Mouse (Mus musculus) kidney, embryonic 15.5 days (tissue): Measurements from ENCODE around the gene Asrgl1. TPM values are rescaled to one million over a fixed set of nuclear protein-coding genes. Genes with fewer than 3 reads are reported as not detected.

ENCODE experiments used
- ATAC-seq: fragments of 200-750 bp; cut with Nextera tagmentation; replicated peaks from 2 replicates; pipeline ENCODE4 v1.8.0; 2017; ENCODE audit warnings: moderate TSS enrichment; ENCODE audit not compliant: low FRiP score
- H3K27ac ChIP-seq: fragments of 300-500 bp; sonication (generic); 2 replicates; pipeline ENCODE4 v1.5.1; 2015; ENCODE audit warnings: mild to moderate bottlenecking, inconsistent platforms
- H3K27me3 ChIP-seq: fragments of 300-500 bp; sonication (generic); 2 replicates; pipeline ENCODE4 v1.6.1; 2015; ENCODE audit warnings: inconsistent platforms
- H3K36me3 ChIP-seq: fragments of 300-500 bp; sonication (generic); 2 replicates; pipeline ENCODE4 v1.6.1; 2015; ENCODE audit warnings: inconsistent platforms
- H3K4me1 ChIP-seq: fragments of 300-500 bp; sonication (generic); 2 replicates; pipeline ENCODE4 v1.6.1; 2015; ENCODE audit warnings: inconsistent platforms
- H3K4me2 ChIP-seq: fragments of 300-500 bp; sonication (generic); 2 replicates; pipeline ENCODE4 v1.6.1; 2015; ENCODE audit warnings: moderate library complexity, mild to moderate bottlenecking, inconsistent platforms
- H3K4me3 ChIP-seq: fragments of 300-500 bp; sonication (generic); replicated peaks from 2 replicates; pipeline ENCODE4 v1.5.1; 2015; ENCODE audit warnings: mild to moderate bottlenecking, inconsistent platforms
- H3K9ac ChIP-seq: fragments of 300-500 bp; sonication (generic); 2 replicates; pipeline ENCODE4 v1.6.1; 2015; ENCODE audit warnings: mild to moderate bottlenecking, inconsistent platforms
- H3K9me3 ChIP-seq: fragments of 300-500 bp; sonication (generic); replicated peaks from 2 replicates; pipeline ENCODE4 v1.6.1; 2016; ENCODE audit warnings: inconsistent platforms
- WGBS: fragments of 180-500 bp; shearing (Covaris S2); methylation state at CpG from one replicate; pipeline ENCODE4 v1.1.7; 2015; ENCODE audit warnings: mixed read lengths; 5-methylcytosine and 5-hydroxymethylcytosine counted together
- polyA plus RNA-seq: library from polyadenylated mRNA; unstranded; fragments of >200 nt; fragmentation: Nextera tagmentation; extraction: Ambion mirVana; gene quantifications from 2 replicates; pipeline ENCODE4 v1.2.1, GENCODE M21; 2015

The Asrgl1 gene
- polyA plus RNA-seq, 1 experiment from 2014 or later, result 22.0 TPM

- no peak overlapping the region for H3K9ac ChIP-seq
- ATAC-seq, result no peak
- no peak overlapping the region for H3K4me2 ChIP-seq
- H3K4me1 ChIP-seq, result no peaks in the 10 kb centered on the region
- 95% methylated on average over 3 of the region's 3 CpGs for WGBS
- H3K27me3 ChIP-seq, result no peaks in the 10 kb centered on the region
- no peak overlapping the region for H3K4me3 ChIP-seq
- H3K36me3 ChIP-seq, result peaks cover 2% of the 10 kb centered on the region
- no peak overlapping the region for H3K27ac ChIP-seq
- no peaks in the 10 kb centered on the region for H3K9me3 ChIP-seq
These were observed 15.6 kb downstream of the Asrgl1 start for GRCm38 (mm10) chr19:9119655-9120425.

- Histone ChIP-seq H3K27me3 (no peaks in the 10 kb centered on the region), H3K27ac (no peak overlapping the region), H3K36me3 (peaks cover 16% of the 10 kb centered on the region), H3K9me3 (no peaks in the 10 kb centered on the region), H3K4me3 (no peak overlapping the region), H3K4me1 (no peaks in the 10 kb centered on the region), H3K9ac (no peak overlapping the region), H3K4me2 (no peak overlapping the region)
- no peak for ATAC-seq
- WGBS, result 90% methylated on average over 5 of the region's 5 CpGs
These were observed 18.2 kb downstream of the Asrgl1 start for GRCm38 (mm10) chr19:9117275-9117674.

- Histone ChIP-seq H3K27me3 (no peaks in the 10 kb centered on the region), H3K36me3 (peaks cover 16% of the 10 kb centered on the region), H3K27ac (no peak overlapping the region), H3K4me2 (no peak overlapping the region), H3K9ac (no peak overlapping the region), H3K4me1 (no peaks in the 10 kb centered on the region), H3K9me3 (no peaks in the 10 kb centered on the region), H3K4me3 (no peak overlapping the region)
- ATAC-seq, result no peak
- WGBS, result 68% methylated on average over 4 of the region's 4 CpGs
These were observed 19.2 kb downstream of the Asrgl1 start for GRCm38 (mm10) chr19:9116268-9116667.

GRCm38 (mm10) chr19:9112043-9112442 is 23.4 kb downstream of the Asrgl1 start:
- H3K4me1 ChIP-seq, result peaks cover 6% of the 10 kb centered on the region
- no peaks in the 10 kb centered on the region for H3K27me3 ChIP-seq
- WGBS, result 70% methylated on average over 8 of the region's 8 CpGs
- no peak for ATAC-seq
- H3K9ac ChIP-seq, result no peak overlapping the region
- H3K9me3 ChIP-seq, result no peaks in the 10 kb centered on the region
- H3K4me3 ChIP-seq, result no peak overlapping the region
- no peak overlapping the region for H3K4me2 ChIP-seq
- peaks cover 16% of the 10 kb centered on the region for H3K36me3 ChIP-seq
- no peak overlapping the region for H3K27ac ChIP-seq

- no peak overlapping the region for H3K9ac ChIP-seq
- no peak overlapping the region for H3K27ac ChIP-seq
- ATAC-seq, result peak; percentile 74
- WGBS, result 55% methylated on average over 4 of the region's 4 CpGs
- no peaks in the 10 kb centered on the region for H3K9me3 ChIP-seq
- no peak overlapping the region for H3K4me3 ChIP-seq
- no peaks in the 10 kb centered on the region for H3K27me3 ChIP-seq
- H3K4me1 ChIP-seq, result peaks cover 16% of the 10 kb centered on the region
- peaks cover 16% of the 10 kb centered on the region for H3K36me3 ChIP-seq
- H3K4me2 ChIP-seq, result no peak overlapping the region
These were observed 25.1 kb downstream of the Asrgl1 start for GRCm38 (mm10) chr19:9110182-9110869.

GRCm38 (mm10) chr19:9108536-9108935 is 26.9 kb downstream of the Asrgl1 start:
- H3K4me1 ChIP-seq, result peaks cover 16% of the 10 kb centered on the region

GRCm38 (mm10) chr19:9107379-9107755 is 28.1 kb downstream of the Asrgl1 start:
- Histone ChIP-seq H3K9me3 (no peaks in the 10 kb centered on the region), H3K4me3 (no peak overlapping the region), H3K27me3 (no peaks in the 10 kb centered on the region), H3K9ac (no peak overlapping the region), H3K36me3 (no peaks in the 10 kb centered on the region), H3K4me2 (no peak overlapping the region), H3K27ac (peak overlapping the region; percentile 20; the same call in 1 of the 2 replicates), H3K4me1 (peaks cover 16% of the 10 kb centered on the region)
- 39% methylated on average over 1 of the region's 1 CpGs for WGBS
- no peak for ATAC-seq

More at GRCm38 (mm10) chr19:9108536-9108935, 26.9 kb downstream of the Asrgl1 start:
- Histone ChIP-seq H3K36me3 (peaks cover 7% of the 10 kb centered on the region), H3K4me2 (no peak overlapping the region), H3K9ac (no peak overlapping the region), H3K9me3 (no peaks in the 10 kb centered on the region), H3K27ac (no peak overlapping the region), H3K4me3 (no peak overlapping the region), H3K27me3 (no peaks in the 10 kb centered on the region)
- no peak for ATAC-seq
- 89% methylated on average over 1 of the region's 1 CpGs for WGBS

- no peak overlapping the region for H3K4me2 ChIP-seq
- peak overlapping the region; percentile 20; the same call in 1 of the 2 replicates for H3K27ac ChIP-seq
- H3K4me3 ChIP-seq, result no peak overlapping the region
- no peaks in the 10 kb centered on the region for H3K9me3 ChIP-seq
- 32% methylated on average over 4 of the region's 4 CpGs for WGBS
- no peak overlapping the region for H3K9ac ChIP-seq
- peaks cover 16% of the 10 kb centered on the region for H3K4me1 ChIP-seq
- ATAC-seq, result no peak; the same call in 1 of the 2 replicates
- no peaks in the 10 kb centered on the region for H3K27me3 ChIP-seq
- H3K36me3 ChIP-seq, result no peaks in the 10 kb centered on the region
These were observed 28.6 kb downstream of the Asrgl1 start for GRCm38 (mm10) chr19:9106751-9107378.

GRCm38 (mm10) chr19:9106096-9106495 is 29.3 kb downstream of the Asrgl1 start:
- 65% methylated on average over 5 of the region's 5 CpGs for WGBS
- no peaks in the 10 kb centered on the region for H3K9me3 ChIP-seq
- no peaks in the 10 kb centered on the region for H3K27me3 ChIP-seq
- no peak for ATAC-seq
- peaks cover 16% of the 10 kb centered on the region for H3K4me1 ChIP-seq
- no peak overlapping the region for H3K9ac ChIP-seq
- no peak overlapping the region for H3K4me3 ChIP-seq
- no peaks in the 10 kb centered on the region for H3K36me3 ChIP-seq
- no peak overlapping the region for H3K4me2 ChIP-seq
- peak overlapping the region; percentile 15; the same call in 1 of the 2 replicates for H3K27ac ChIP-seq

GRCm38 (mm10) chr19:9105101-9105685 is 30.2 kb downstream of the Asrgl1 start:
- no peaks in the 10 kb centered on the region for H3K27me3 ChIP-seq
- H3K4me3 ChIP-seq, result no peak overlapping the region
- H3K36me3 ChIP-seq, result no peaks in the 10 kb centered on the region
- H3K9ac ChIP-seq, result no peak overlapping the region
- WGBS, result 73% methylated on average over 3 of the region's 3 CpGs
- H3K27ac ChIP-seq, result no peak overlapping the region
- peaks cover 16% of the 10 kb centered on the region for H3K4me1 ChIP-seq
- no peak overlapping the region for H3K4me2 ChIP-seq
- no peaks in the 10 kb centered on the region for H3K9me3 ChIP-seq
- no peak for ATAC-seq

GRCm38 (mm10) chr19:9103986-9104385 is 31.4 kb downstream of the Asrgl1 start:
- no peak overlapping the region for H3K27ac ChIP-seq
- no peak overlapping the region for H3K4me3 ChIP-seq
- H3K4me1 ChIP-seq, result peaks cover 16% of the 10 kb centered on the region
- ATAC-seq, result no peak
- H3K36me3 ChIP-seq, result no peaks in the 10 kb centered on the region
- H3K4me2 ChIP-seq, result no peak overlapping the region
- H3K9ac ChIP-seq, result no peak overlapping the region
- H3K27me3 ChIP-seq, result no peaks in the 10 kb centered on the region
- 84% methylated on average over 4 of the region's 4 CpGs for WGBS
- no peaks in the 10 kb centered on the region for H3K9me3 ChIP-seq

- H3K4me1 ChIP-seq, result no peaks in the 10 kb centered on the region
- WGBS, result 93% methylated on average over 2 of the region's 2 CpGs
- H3K27ac ChIP-seq, result no peak overlapping the region
- no peaks in the 10 kb centered on the region for H3K9me3 ChIP-seq
- no peak overlapping the region for H3K4me2 ChIP-seq
- no peak for ATAC-seq
- no peak overlapping the region for H3K4me3 ChIP-seq
- no peak overlapping the region for H3K9ac ChIP-seq
- H3K36me3 ChIP-seq, result no peaks in the 10 kb centered on the region
- H3K27me3 ChIP-seq, result no peaks in the 10 kb centered on the region
These were observed 34.4 kb downstream of the Asrgl1 start for GRCm38 (mm10) chr19:9101062-9101457.
